Mouse (Mus musculus): ENCODE measurements at regions not wholly inside any gene's neighbourhood (a gene's known extent, or its start where the extent isn't known, plus 50 kb on each side); places are given as distances from the start of the nearest gene placed in this dataset.

- no peak for TF ChIP-seq POLR2A (IDR thresholded peaks at IDR 0.05; ENCODE audit: borderline replicate concordance, control insufficient read depth, low read depth, low read length)
- no peak for TF ChIP-seq CTCF (IDR thresholded peaks at IDR 0.05; ENCODE audit: control insufficient read depth, insufficient read depth, low read length)
- Histone ChIP-seq H3K4me1 (ENCODE audit: control insufficient read depth, insufficient read depth, low read length) (no peaks in the 10 kb centered on the region), H3K27ac (ENCODE audit: control insufficient read depth, insufficient read depth, low read depth, low read length, poor library complexity) (no peak overlapping the region), H3K4me3 (replicated peaks; ENCODE audit: control insufficient read depth, low read depth, low read length) (no peak overlapping the region)
- WGBS, result 81% methylated on average over 4 of the region's 4 CpGs
Observed at GRCm38 (mm10) chr10:96905098-96905809, 288.4 kb downstream of the Btg1 start.

GRCm38 (mm10) chr10:96909661-96910315 lies 293.0 kb downstream of the Btg1 start:
- Histone ChIP-seq H3K4me3 (replicated peaks; ENCODE audit: control insufficient read depth, low read depth, low read length) (no peak overlapping the region), H3K27ac (ENCODE audit: control insufficient read depth, insufficient read depth, low read depth, low read length, poor library complexity) (no peak overlapping the region), H3K4me1 (ENCODE audit: control insufficient read depth, insufficient read depth, low read length) (no peaks in the 10 kb centered on the region; the same call in 1 of the 2 replicates)
- 0% methylated on average over 1 of the region's 1 CpGs for WGBS
- TF ChIP-seq CTCF (IDR thresholded peaks at IDR 0.05; ENCODE audit: control insufficient read depth, insufficient read depth, low read length), result no peak
- no peak for TF ChIP-seq POLR2A (IDR thresholded peaks at IDR 0.05; ENCODE audit: borderline replicate concordance, control insufficient read depth, low read depth, low read length)

GRCm38 (mm10) chr10:96921181-96921580 lies 304.4 kb downstream of the Btg1 start:
- no peak overlapping the region for H3K4me3 ChIP-seq (replicated peaks; ENCODE audit: control insufficient read depth, low read depth, low read length)
- no peaks in the 10 kb centered on the region for H3K4me1 ChIP-seq (ENCODE audit: control insufficient read depth, insufficient read depth, low read length)
- H3K27ac ChIP-seq (ENCODE audit: control insufficient read depth, insufficient read depth, low read depth, low read length, poor library complexity), result no peak overlapping the region
- 78% methylated on average over 1 of the region's 1 CpGs for WGBS
- TF ChIP-seq POLR2A (IDR thresholded peaks at IDR 0.05; ENCODE audit: borderline replicate concordance, control insufficient read depth, low read depth, low read length), result no peak

- H3K4me1 ChIP-seq (ENCODE audit: control insufficient read depth, insufficient read depth, low read length), result no peaks in the 10 kb centered on the region
- no peak overlapping the region for H3K4me3 ChIP-seq (replicated peaks; ENCODE audit: control insufficient read depth, low read depth, low read length)
- 83% methylated on average over 2 of the region's 2 CpGs for WGBS
- no peak overlapping the region for H3K27ac ChIP-seq (ENCODE audit: control insufficient read depth, insufficient read depth, low read depth, low read length, poor library complexity)
- TF ChIP-seq POLR2A (IDR thresholded peaks at IDR 0.05; ENCODE audit: borderline replicate concordance, control insufficient read depth, low read depth, low read length), result no peak
- no peak for TF ChIP-seq CTCF (IDR thresholded peaks at IDR 0.05; ENCODE audit: control insufficient read depth, insufficient read depth, low read length)
Observed at GRCm38 (mm10) chr10:96924266-96924672, 307.5 kb downstream of the Btg1 start.

GRCm38 (mm10) chr10:96924722-96925121 lies 307.9 kb downstream of the Btg1 start:
- Histone ChIP-seq H3K4me3 (replicated peaks; ENCODE audit: control insufficient read depth, low read depth, low read length) (no peak overlapping the region), H3K27ac (ENCODE audit: control insufficient read depth, insufficient read depth, low read depth, low read length, poor library complexity) (no peak overlapping the region), H3K4me1 (ENCODE audit: control insufficient read depth, insufficient read depth, low read length) (no peaks in the 10 kb centered on the region)
- WGBS, result 85% methylated on average over 4 of the region's 4 CpGs
- TF ChIP-seq CTCF (IDR thresholded peaks at IDR 0.05; ENCODE audit: control insufficient read depth, insufficient read depth, low read length) (no peak), POLR2A (IDR thresholded peaks at IDR 0.05; ENCODE audit: borderline replicate concordance, control insufficient read depth, low read depth, low read length) (no peak)

- WGBS, result 88% methylated on average over 2 of the region's 2 CpGs
- H3K4me1 ChIP-seq (ENCODE audit: control insufficient read depth, insufficient read depth, low read length), result no peaks in the 10 kb centered on the region
- TF ChIP-seq CTCF (IDR thresholded peaks at IDR 0.05; ENCODE audit: control insufficient read depth, insufficient read depth, low read length) (no peak), POLR2A (IDR thresholded peaks at IDR 0.05; ENCODE audit: borderline replicate concordance, control insufficient read depth, low read depth, low read length) (no peak)
- no peak overlapping the region for H3K27ac ChIP-seq (ENCODE audit: control insufficient read depth, insufficient read depth, low read depth, low read length, poor library complexity)
- H3K4me3 ChIP-seq (replicated peaks; ENCODE audit: control insufficient read depth, low read depth, low read length), result no peak overlapping the region
Observed at GRCm38 (mm10) chr10:96925771-96926170, 309.0 kb downstream of the Btg1 start.

GRCm38 (mm10) chr10:96934661-96935060 lies 317.9 kb downstream of the Btg1 start:
- Histone ChIP-seq H3K27ac (ENCODE audit: control insufficient read depth, insufficient read depth, low read depth, low read length, poor library complexity) (no peak overlapping the region), H3K4me3 (replicated peaks; ENCODE audit: control insufficient read depth, low read depth, low read length) (no peak overlapping the region), H3K4me1 (ENCODE audit: control insufficient read depth, insufficient read depth, low read length) (no peaks in the 10 kb centered on the region)
- TF ChIP-seq CTCF (IDR thresholded peaks at IDR 0.05; ENCODE audit: control insufficient read depth, insufficient read depth, low read length) (peak; percentile 24; the same call in 1 of the 2 replicates), POLR2A (IDR thresholded peaks at IDR 0.05; ENCODE audit: borderline replicate concordance, control insufficient read depth, low read depth, low read length) (no peak)
- WGBS, result 50% methylated on average over 4 of the region's 4 CpGs

- H3K4me1 ChIP-seq (ENCODE audit: control insufficient read depth, insufficient read depth, low read length), result no peaks in the 10 kb centered on the region
- no peak overlapping the region for H3K27ac ChIP-seq (ENCODE audit: control insufficient read depth, insufficient read depth, low read depth, low read length, poor library complexity)
- WGBS, result 84% methylated on average over 6 of the region's 6 CpGs
- TF ChIP-seq POLR2A (IDR thresholded peaks at IDR 0.05; ENCODE audit: borderline replicate concordance, control insufficient read depth, low read depth, low read length) (no peak), CTCF (IDR thresholded peaks at IDR 0.05; ENCODE audit: control insufficient read depth, insufficient read depth, low read length) (no peak)
- no peak overlapping the region for H3K4me3 ChIP-seq (replicated peaks; ENCODE audit: control insufficient read depth, low read depth, low read length)
Observed at GRCm38 (mm10) chr10:96940887-96941518, 324.2 kb downstream of the Btg1 start.

Data from bone marrow, adult 2 months (tissue).